Mouse (Mus musculus): ENCODE data around the gene Scgb2b12.
"Not testable (repeated sequence)": the region's sequence is repeated elsewhere in the genome, so short reads cannot be mapped to it uniquely, and the experiment has no call there.

Gene Scgb2b12

GRCm38 (mm10) chr7:32327145-32327544 lies at the start of gene Scgb2b12:
Scgb2b12 (minus strand) TSS chr7:32327245.
- DNase-seq (ENCODE audit: low read depth in 2 of 2, low spot score in 2 of 2), result not testable (repeated sequence)

- DNase-seq (ENCODE audit: low read depth in 2 of 2, low spot score in 2 of 2), result not testable (repeated sequence)
Measured at GRCm38 (mm10) chr7:32333882-32334281, 6.8 kb upstream of the Scgb2b12 start, which contains the start of gene Scgb1b12. Scgb1b12 (plus strand) TSS chr7:32334182.

All from CD8-positive naive resting alpha-beta T cell, adult 2 months (primary cell).